Mouse (Mus musculus) cerebellum, adult 2 months (tissue): Measurements from ENCODE around the gene Mt2. TPM values are rescaled to one million over a fixed set of nuclear protein-coding genes. Genes with fewer than 3 reads are reported as not detected.
A peak's percentile ranks its signal among the peaks of the same experiment; 100 is the strongest.

Experiments used
- DNase-seq, 2 experiments: peaks; one replicate each; pipeline ENCODE4 v3.0.0; 2021
- H3K27ac ChIP-seq: fragments of 200-500 bp; 2 replicates; pipeline ENCODE4 v1.5.1; 2012; ENCODE audit warnings: low read length, control low read depth, inconsistent platforms; ENCODE audit not compliant: insufficient read depth
- H3K27me3 ChIP-seq: fragments of 200-500 bp; 2 replicates; pipeline ENCODE4 v1.6.1; 2012; ENCODE audit warnings: inconsistent platforms, mild to moderate bottlenecking, low read length, moderate library complexity; ENCODE audit not compliant: control insufficient read depth, insufficient read depth
- H3K4me1 ChIP-seq: fragments of 200-500 bp; 2 replicates; pipeline ENCODE4 v1.6.1; 2011; ENCODE audit warnings: low read length; ENCODE audit not compliant: control insufficient read depth, insufficient read depth
- H3K4me3 ChIP-seq: fragments of 200-500 bp; replicated peaks from 2 replicates; pipeline ENCODE3; 2011; ENCODE audit warnings: mild to moderate bottlenecking, low read depth, low read length, control low read depth; ENCODE audit not compliant: insufficient read depth
- CTCF ChIP-seq: fragments of 200-500 bp; IDR thresholded peaks from 2 replicates; pipeline ENCODE4 v1.5.1; 2011; ENCODE audit warnings: low read depth, mild to moderate bottlenecking, control low read depth, low read length, moderate library complexity, borderline replicate concordance; ENCODE audit not compliant: insufficient read depth
- POLR2A ChIP-seq: fragments of 200-500 bp; IDR thresholded peaks from 2 replicates; pipeline ENCODE4 v1.6.1; 2011; ENCODE audit warnings: low read length, control low read depth, borderline replicate concordance; ENCODE audit not compliant: insufficient read depth
- WGBS: fragments of 180-500 bp; shearing (Covaris S2); methylation state at CpG from one replicate; pipeline ENCODE4 v1.1.7; 2018; 5-methylcytosine and 5-hydroxymethylcytosine counted together
- polyA plus RNA-seq: library from polyadenylated mRNA; depleted of rRNA; stranded (reverse); fragments of >200 nt; gene quantifications from 2 replicates; pipeline ENCODE4 v1.2.3, GENCODE M21; 2012

Mt2 gene
- polyA plus RNA-seq, 1 experiment, result 579 TPM

DNA sequence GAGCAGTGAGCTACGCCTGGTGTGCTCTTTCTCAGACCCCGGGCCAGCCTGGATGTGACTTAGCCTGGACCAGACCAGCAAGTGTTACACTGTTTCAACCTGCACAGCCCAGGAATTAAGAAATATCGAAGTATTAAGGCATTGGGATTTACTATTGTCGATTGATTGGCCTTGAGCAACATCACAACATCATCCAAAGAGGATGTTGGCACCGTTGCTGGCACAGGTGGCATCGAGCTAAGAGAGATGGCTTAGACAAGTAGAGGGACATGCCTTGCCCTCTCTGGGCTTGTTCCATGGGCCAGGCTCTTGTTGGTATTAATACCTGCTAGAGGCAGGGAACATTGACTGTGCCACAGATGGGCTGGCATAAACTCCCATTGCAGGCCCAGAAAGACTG lies 36.9 kb upstream of the Mt2 start:
- Histone ChIP-seq H3K4me1 (no peaks in the 10 kb centered on the region), H3K27ac (no peak overlapping the region), H3K27me3 (no peaks in the 10 kb centered on the region), H3K4me3 (no peak overlapping the region)
- DNase-seq, result no peak
- 75% methylated on average over 6 of the region's 6 CpGs for WGBS
- TF ChIP-seq POLR2A (no peak), CTCF (no peak)

DNA sequence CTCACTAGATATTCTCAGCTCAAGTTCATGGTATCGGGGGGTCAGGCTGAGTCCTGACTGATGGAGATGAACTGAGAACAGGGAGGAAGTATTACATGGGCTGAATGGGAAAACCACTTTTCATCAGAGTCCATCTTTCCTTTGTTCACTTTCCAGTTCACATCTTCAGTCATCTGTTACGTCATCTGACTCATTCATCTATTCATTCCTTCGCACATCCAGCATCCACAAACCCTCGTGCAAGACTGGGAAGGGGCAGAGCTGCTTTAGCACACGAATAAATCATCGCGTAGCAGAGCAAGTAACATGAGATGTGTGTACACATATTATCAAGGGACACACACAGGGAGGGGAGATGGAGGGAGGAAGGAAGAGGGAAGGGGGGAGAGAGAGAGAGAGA lies 36.3 kb upstream of the Mt2 start:
- Histone ChIP-seq H3K4me3 (no peak overlapping the region), H3K27me3 (no peaks in the 10 kb centered on the region), H3K27ac (no peak overlapping the region), H3K4me1 (no peaks in the 10 kb centered on the region)
- TF ChIP-seq CTCF (no peak), POLR2A (no peak)
- no peak for DNase-seq
- 83% methylated on average over 7 of the region's 7 CpGs for WGBS

DNA sequence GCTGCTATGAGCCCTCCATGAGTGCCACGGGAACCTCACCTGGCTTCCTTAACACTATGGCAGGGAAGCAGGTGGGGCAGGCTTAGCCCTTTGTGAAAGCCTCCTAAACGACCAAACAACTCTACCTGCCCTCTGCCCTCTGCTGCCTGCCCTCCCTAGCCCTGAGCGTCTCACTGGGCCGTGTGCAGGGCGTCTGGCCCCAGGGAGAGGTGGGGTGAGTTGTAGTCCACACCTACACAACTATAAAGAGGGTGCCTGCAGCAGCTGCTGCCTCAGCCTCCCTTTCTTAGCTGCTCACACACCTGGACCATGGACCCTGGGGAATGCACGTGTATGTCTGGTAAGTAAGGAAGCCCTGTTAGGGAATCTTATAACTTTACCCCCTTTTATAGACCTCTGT lies 35.5 kb upstream of the Mt2 start, which contains the start of gene Mt4:
Mt4 (plus strand) TSS at position 265 of the 400 bp plus-strand sequence.
- no peak for TF ChIP-seq CTCF
- no peak for TF ChIP-seq POLR2A
- Histone ChIP-seq H3K27me3 (no peaks in the 10 kb centered on the region), H3K4me3 (no peak within 1 kb of the TSS), H3K27ac (no peak within 1 kb of the TSS), H3K4me1 (no peaks in the 10 kb centered on the region)
- DNase-seq, result no peak
- 62% methylated on average over 6 of the region's 6 CpGs for WGBS

DNA sequence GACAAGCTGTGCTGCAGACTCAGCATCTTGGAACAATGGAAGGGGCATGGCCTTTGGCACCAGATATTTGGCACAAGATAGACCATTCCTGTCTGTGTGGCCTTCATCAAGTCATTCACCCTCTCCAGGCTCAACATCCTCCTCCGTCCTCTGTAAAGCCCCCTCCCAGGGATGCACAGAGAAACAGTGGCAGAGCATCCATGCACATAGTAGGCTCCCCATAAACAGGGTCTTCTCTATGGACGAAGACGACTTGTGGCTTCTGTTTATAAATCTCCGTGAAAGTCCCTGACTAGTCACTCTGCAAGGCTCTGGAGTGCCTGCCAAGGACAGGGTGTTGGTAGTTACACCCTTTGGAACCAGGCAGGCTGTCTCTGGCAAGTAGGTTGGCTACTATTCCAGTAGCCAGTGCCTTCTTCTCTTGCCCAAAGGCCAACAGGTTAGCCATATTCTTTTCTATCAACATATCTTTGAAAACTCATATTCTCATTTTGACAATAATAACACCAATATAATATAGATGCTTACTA lies 32.1 kb upstream of the Mt2 start:
- no peak for TF ChIP-seq CTCF
- Histone ChIP-seq H3K4me3 (no peak overlapping the region), H3K4me1 (no peaks in the 10 kb centered on the region), H3K27me3 (no peaks in the 10 kb centered on the region), H3K27ac (no peak overlapping the region)
- 55% methylated on average over 4 of the region's 4 CpGs for WGBS
- no peak for DNase-seq

DNA sequence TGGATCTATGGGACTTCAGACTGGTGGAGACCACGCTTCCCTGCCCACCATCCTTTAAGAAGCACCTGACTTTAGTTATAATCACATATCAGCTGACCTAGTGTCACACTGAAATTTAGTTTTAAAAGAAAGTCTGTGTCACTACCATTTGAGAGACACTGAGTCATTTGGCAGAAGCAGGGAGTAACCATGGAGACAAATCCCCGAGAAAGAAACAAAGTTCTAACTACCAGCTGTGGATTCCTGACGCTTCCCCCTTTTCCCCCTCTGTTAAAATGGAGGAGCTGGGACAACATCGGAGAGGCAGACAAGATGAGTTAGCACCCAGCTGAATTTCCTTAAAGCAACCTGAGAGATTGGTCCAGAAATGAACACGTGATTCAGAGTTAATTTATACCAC lies 24.2 kb upstream of the Mt2 start:
- no peak overlapping the region for H3K27ac ChIP-seq
- 31% methylated on average over 5 of the region's 5 CpGs for WGBS
- no peak for DNase-seq
- TF ChIP-seq POLR2A, result no peak
- no peak for TF ChIP-seq CTCF
- H3K4me1 ChIP-seq, result no peaks in the 10 kb centered on the region
- H3K4me3 ChIP-seq, result no peak overlapping the region
- H3K27me3 ChIP-seq, result no peaks in the 10 kb centered on the region

DNA sequence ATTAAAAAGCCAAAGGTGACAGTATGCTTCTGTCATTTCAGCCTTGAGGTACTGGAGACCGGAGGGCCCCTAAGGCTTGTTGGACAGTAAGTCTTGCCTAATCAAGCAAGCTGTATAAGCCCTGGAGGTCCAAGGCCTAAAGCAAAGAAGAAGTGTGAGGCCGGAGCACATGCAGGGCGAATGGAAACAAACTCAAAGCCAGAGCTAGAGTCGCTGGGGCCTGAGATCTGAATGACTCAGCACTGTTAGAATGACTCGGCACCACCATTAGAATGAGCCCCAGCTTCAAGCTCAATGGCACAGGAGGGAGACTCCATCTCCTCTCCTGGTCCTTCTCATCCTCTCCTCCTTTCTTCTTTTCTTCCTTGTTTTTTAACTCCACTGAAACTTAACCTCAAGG lies 21.5 kb upstream of the Mt2 start:
- H3K27ac ChIP-seq, result no peak overlapping the region
- H3K4me1 ChIP-seq, result peaks cover 2% of the 10 kb centered on the region; the same call in 1 of the 2 replicates
- WGBS, result 86% methylated on average over 5 of the region's 5 CpGs
- no peak for DNase-seq
- TF ChIP-seq POLR2A (no peak), CTCF (no peak)
- H3K4me3 ChIP-seq, result no peak overlapping the region
- H3K27me3 ChIP-seq, result no peaks in the 10 kb centered on the region

DNA sequence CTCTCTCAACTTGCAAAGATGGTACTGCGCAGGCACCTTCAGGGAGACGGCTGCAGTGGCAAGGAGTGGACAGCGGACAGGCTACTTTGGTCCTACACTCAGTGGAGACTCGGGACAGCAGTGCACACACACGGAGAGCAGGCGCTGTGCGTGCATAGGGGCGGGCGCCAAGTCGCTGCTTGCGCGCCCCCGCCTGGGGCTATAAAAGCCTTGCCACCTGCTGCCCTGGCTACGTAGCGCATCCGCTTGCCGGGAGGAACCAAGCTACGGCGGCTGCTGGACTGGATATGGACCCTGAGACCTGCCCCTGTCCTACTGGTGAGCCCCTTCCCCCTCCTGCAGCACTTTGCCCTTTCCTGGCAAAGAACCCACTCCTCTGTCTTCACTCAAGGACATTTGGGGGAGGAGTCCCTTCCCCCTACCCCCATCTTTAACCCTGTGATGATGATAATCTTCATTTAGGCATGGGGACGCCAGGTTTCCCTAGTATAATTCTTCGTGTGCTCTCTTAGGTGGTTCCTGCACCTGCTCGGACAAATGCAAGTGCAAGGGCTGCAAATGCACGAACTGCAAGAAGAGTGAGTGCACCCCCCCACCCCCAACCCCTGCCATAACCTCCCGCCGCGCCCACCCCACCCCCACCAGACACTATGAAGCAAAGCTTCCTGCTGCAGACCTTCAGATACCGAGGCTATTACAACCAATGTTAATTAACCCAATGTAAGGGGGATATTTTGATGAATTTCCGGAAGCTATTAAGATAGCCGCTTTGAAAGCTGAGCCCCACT lies 19.8 kb upstream of the Mt2 start, which contains the start of gene Mt3:
Mt3 (plus strand) TSS at position 95 of the 788 bp plus-strand sequence.
- Histone ChIP-seq H3K4me3 (peak within 1 kb of the TSS; percentile 87), H3K27ac (peak within 1 kb of the TSS; percentile 91), H3K4me1 (peaks cover 2% of the 10 kb centered on the region; the same call in 1 of the 2 replicates), H3K27me3 (no peaks in the 10 kb centered on the region)
- peak; percentile 91 for DNase-seq
- WGBS, result 1% methylated on average over 29 of the region's 29 CpGs
- TF ChIP-seq CTCF (no peak), POLR2A (peak; percentile 94)

DNA sequence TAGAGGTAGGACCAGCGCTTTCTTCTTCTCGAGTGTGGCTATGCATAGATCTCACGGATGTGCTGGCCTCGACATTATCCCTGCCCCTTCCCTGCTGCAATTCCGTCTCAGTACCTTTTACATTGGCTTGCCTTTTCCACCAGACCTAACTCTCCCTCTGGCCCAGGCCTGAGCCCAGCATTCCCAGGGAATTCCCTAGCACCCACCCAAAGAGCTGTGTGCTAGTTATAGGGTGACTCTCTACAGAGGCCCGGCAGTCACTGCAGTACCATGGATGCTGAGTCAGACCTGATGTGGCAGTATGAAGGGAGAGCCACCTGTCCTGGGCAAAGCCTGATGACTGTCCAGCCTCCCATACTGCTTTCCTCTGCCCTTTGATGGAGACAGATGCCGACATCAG lies 19.0 kb upstream of the Mt2 start:
- Histone ChIP-seq H3K27ac (peak overlapping the region; percentile 91), H3K4me1 (peaks cover 2% of the 10 kb centered on the region; the same call in 1 of the 2 replicates), H3K27me3 (no peaks in the 10 kb centered on the region), H3K4me3 (peak overlapping the region; percentile 87)
- TF ChIP-seq POLR2A (no peak), CTCF (no peak)
- 5% methylated on average over 7 of the region's 7 CpGs for WGBS
- DNase-seq, result peak; percentile 56 to 65
